Mouse (Mus musculus) kidney, embryonic 16.5 days (tissue): ENCODE data around the gene Zc3h7b. TPM values are rescaled to one million over a fixed set of nuclear protein-coding genes. Genes with fewer than 3 reads are reported as not detected.

ENCODE experiments used
- ATAC-seq: fragments of 200-750 bp; cut with Nextera tagmentation; 2 replicates; pipeline ENCODE4 v1.8.0; 2017; ENCODE audit warnings: moderate TSS enrichment; ENCODE audit not compliant: low FRiP score, low TSS enrichment
- H3K27ac ChIP-seq: fragments of 300-500 bp; sonication (generic); 2 replicates; pipeline ENCODE4 v1.5.1; 2014; ENCODE audit warnings: low read length
- H3K27me3 ChIP-seq: fragments of 300-500 bp; sonication (generic); 2 replicates; pipeline ENCODE4 v1.6.1; 2014; ENCODE audit warnings: low read length, control low read depth, mixed read lengths; ENCODE audit not compliant: insufficient read depth
- H3K36me3 ChIP-seq: fragments of 300-500 bp; sonication (generic); 2 replicates; pipeline ENCODE4 v1.6.1; 2014; ENCODE audit warnings: low read length, control low read depth, mixed read lengths; ENCODE audit not compliant: insufficient read depth
- H3K4me1 ChIP-seq: fragments of 300-500 bp; sonication (generic); 2 replicates; pipeline ENCODE4 v1.6.1; 2014; ENCODE audit warnings: low read length, control low read depth, mixed read lengths; ENCODE audit not compliant: insufficient read depth
- H3K4me2 ChIP-seq: fragments of 300-500 bp; sonication (generic); replicated peaks from 2 replicates; pipeline ENCODE4 v1.6.1; 2014; ENCODE audit warnings: low read depth, low read length
- H3K4me3 ChIP-seq: fragments of 300-500 bp; sonication (generic); 2 replicates; pipeline ENCODE4 v1.5.1; 2014; ENCODE audit warnings: mild to moderate bottlenecking, low read length
- H3K9ac ChIP-seq: fragments of 300-500 bp; sonication (generic); replicated peaks from 2 replicates; pipeline ENCODE4 v1.6.1; 2014; ENCODE audit warnings: low read length
- H3K9me3 ChIP-seq: fragments of 300-500 bp; sonication (generic); 2 replicates; pipeline ENCODE4 v1.6.1; 2016; ENCODE audit warnings: low read length, control low read depth
- WGBS: fragments of 180-500 bp; shearing (Covaris S2); extraction: QIAGEN DNeasy Blood & Tissue Kit; methylation state at CpG from one replicate; pipeline ENCODE4 v1.1.7; 2014; 5-methylcytosine and 5-hydroxymethylcytosine counted together
- polyA plus RNA-seq: library from polyadenylated mRNA; unstranded; fragments of >200 nt; fragmentation: Nextera tagmentation; extraction: Ambion mirVana; gene quantifications from 2 replicates; pipeline ENCODE4 v1.2.1, GENCODE M21; 2015

Zc3h7b gene
- polyA plus RNA-seq, 1 experiment from 2014 or later = 35.1 TPM

- WGBS = 15% methylated on average over 4 of the region's 4 CpGs
These were observed 100.9 kb downstream of the Zc3h7b start for GRCm38 (mm10) chr15:81845724-81846123.

More at GRCm38 (mm10) chr15:81845724-81846123, 100.9 kb downstream of the Zc3h7b start:
- ATAC-seq = peak; percentile 55; the same call in 1 of the 2 replicates
- Histone ChIP-seq H3K27ac (peak overlapping the region; percentile 54), H3K9me3 (no peaks in the 10 kb centered on the region), H3K36me3 (peaks cover 19% of the 10 kb centered on the region), H3K4me1 (peaks cover 11% of the 10 kb centered on the region; the same call in 1 of the 2 replicates), H3K9ac (no peak overlapping the region; the same call in 1 of the 2 replicates), H3K4me3 (no peak overlapping the region), H3K4me2 (no peak overlapping the region), H3K27me3 (no peaks in the 10 kb centered on the region)

Other genes starting within 250 kb of the Zc3h7b start
- 15.2 and 20.9 TPM in 2 replicates for gene Ep300, start 159.7 kb upstream of the Zc3h7b start, polyA plus RNA-seq
- gene L3mbtl2, start 81.2 kb upstream of the Zc3h7b start, polyA plus RNA-seq = 26.2 and 27.4 TPM in 2 replicates
- 4.8 and 5.5 TPM in 2 replicates for gene Chadl, start 47.8 kb upstream of the Zc3h7b start, polyA plus RNA-seq
- 101 and 109 TPM in 2 replicates for gene Rangap1, start 473 bp downstream of the Zc3h7b start, polyA plus RNA-seq
- gene Tef, start 57.4 kb downstream of the Zc3h7b start, polyA plus RNA-seq = 25.7 and 28.9 TPM in 2 replicates
- gene Tob2, start 113.7 kb downstream of the Zc3h7b start, polyA plus RNA-seq = 29.6 and 32.6 TPM in 2 replicates
- gene Phf5a, start 126.9 kb downstream of the Zc3h7b start, polyA plus RNA-seq = 167 and 172 TPM in 2 replicates
- gene Aco2, start 127.3 kb downstream of the Zc3h7b start, polyA plus RNA-seq = 281 and 293 TPM in 2 replicates
- gene Polr3h, start 181.2 kb downstream of the Zc3h7b start, polyA plus RNA-seq = 95.5 and 98.5 TPM in 2 replicates
- 35.2 and 38.1 TPM in 2 replicates for gene Csdc2, start 191.7 kb downstream of the Zc3h7b start, polyA plus RNA-seq
- 33.6 and 37.3 TPM in 2 replicates for gene Pmm1, start 215.9 kb downstream of the Zc3h7b start, polyA plus RNA-seq
- not detected in 2 replicates for gene 1700029P11Rik, start 235.5 kb downstream of the Zc3h7b start, polyA plus RNA-seq
- 89.2 and 89.4 TPM in 2 replicates for gene Xrcc6, start 242.8 kb downstream of the Zc3h7b start, polyA plus RNA-seq